Mouse (Mus musculus) adrenal gland, adult 18-20 months (tissue): ENCODE measurements around the gene Skap1. TPM values are rescaled to one million over a fixed set of nuclear protein-coding genes. Genes with fewer than 3 reads are reported as not detected.

Experiments used
- total RNA-seq, 2 experiments: library from RNA; stranded (reverse); gene quantifications; 1 replicate in 1 of 2; 2 replicates in 1 of 2; pipeline ENCODE4 v1.2.3; 2021

Skap1 gene
- total RNA-seq, 2 experiments from 2014 or later, result 7.6 to 8.8 TPM

Other genes with a start within 250 kb of the Skap1 start
- gene Hoxb9, start 193.1 kb upstream of the Skap1 start, total RNA-seq, result 100 to 1,000 TPM; 294 to 445 TPM
- gene Hoxb8, start 182.7 kb upstream of the Skap1 start, total RNA-seq, result 100 to 1,000 TPM in 1 of 2 experiments, 10 to 100 TPM in 1; 54.8 to 119 TPM
- 10 to 100 TPM; 33.5 to 59.0 TPM for gene Hoxb7, start 178.0 kb upstream of the Skap1 start, total RNA-seq
- gene Hoxb6, start 172.1 kb upstream of the Skap1 start, total RNA-seq, result 10 to 100 TPM; 37.0 to 68.1 TPM
- 10 to 100 TPM; 11.6 to 27.3 TPM for gene Hoxb5, start 161.3 kb upstream of the Skap1 start, total RNA-seq
- gene Hoxb4, start 146.3 kb upstream of the Skap1 start, total RNA-seq, result 10 to 100 TPM; 16.3 to 22.1 TPM
- 10 to 100 TPM; 17.2 to 20.7 TPM for gene Hoxb3, start 141.3 kb upstream of the Skap1 start, total RNA-seq
- 10 to 100 TPM; 17.1 to 21.5 TPM for gene Hoxb2, start 114.1 kb upstream of the Skap1 start, total RNA-seq
- not detected for gene Hoxb1, start 98.8 kb upstream of the Skap1 start, total RNA-seq